Mouse (Mus musculus): ENCODE results near the gene Aup1.

The Aup1 gene

GRCm38 (mm10) chr6:83054074-83054851 is at the start of gene Aup1:
Aup1 (plus strand) TSS chr6:83054521.
- peak; percentile 93 to 96 for DNase-seq (ENCODE audit: low spot score in 2 of 2)

- peak in 1 of 2 experiments; percentile 41 for DNase-seq (ENCODE audit: low spot score in 2 of 2)
Measured at GRCm38 (mm10) chr6:83004872-83005271, 49.4 kb upstream of the Aup1 start.

GRCm38 (mm10) chr6:83005444-83006011 is 48.8 kb upstream of the Aup1 start:
- no peak for DNase-seq (ENCODE audit: low spot score in 2 of 2)

- no peak for DNase-seq (ENCODE audit: low spot score in 2 of 2)
Measured at GRCm38 (mm10) chr6:83006114-83006513, 48.2 kb upstream of the Aup1 start.

- DNase-seq (ENCODE audit: low spot score in 2 of 2): peak; percentile 18 to 21
Measured at GRCm38 (mm10) chr6:83008659-83009058, 45.7 kb upstream of the Aup1 start.

- DNase-seq (ENCODE audit: low spot score in 2 of 2): peak; percentile 24 to 34
Measured at GRCm38 (mm10) chr6:83010010-83010409, 44.3 kb upstream of the Aup1 start.

- DNase-seq (ENCODE audit: low spot score in 2 of 2): no peak
Measured at GRCm38 (mm10) chr6:83011255-83011654, 43.1 kb upstream of the Aup1 start.

- no peak for DNase-seq (ENCODE audit: low spot score in 2 of 2)
Measured at GRCm38 (mm10) chr6:83011756-83012155, 42.6 kb upstream of the Aup1 start.

GRCm38 (mm10) chr6:83013444-83013843 is 40.9 kb upstream of the Aup1 start:
- peak; percentile 36 to 42 for DNase-seq (ENCODE audit: low spot score in 2 of 2)

- no peak for DNase-seq (ENCODE audit: low spot score in 2 of 2)
Measured at GRCm38 (mm10) chr6:83014482-83015466, 39.5 kb upstream of the Aup1 start.

- DNase-seq (ENCODE audit: low spot score in 2 of 2): no peak
Measured at GRCm38 (mm10) chr6:83015749-83016148, 38.6 kb upstream of the Aup1 start.

- DNase-seq (ENCODE audit: low spot score in 2 of 2): no peak
Measured at GRCm38 (mm10) chr6:83017190-83017589, 37.1 kb upstream of the Aup1 start.

GRCm38 (mm10) chr6:83019044-83019443 is 35.3 kb upstream of the Aup1 start:
- DNase-seq (ENCODE audit: low spot score in 2 of 2): no peak

- DNase-seq (ENCODE audit: low spot score in 2 of 2): no peak
Measured at GRCm38 (mm10) chr6:83020121-83020520, 34.2 kb upstream of the Aup1 start.

GRCm38 (mm10) chr6:83020836-83021593 is 33.3 kb upstream of the Aup1 start:
- DNase-seq (ENCODE audit: low spot score in 2 of 2): no peak

- no peak for DNase-seq (ENCODE audit: low spot score in 2 of 2)
Measured at GRCm38 (mm10) chr6:83023008-83023407, 31.3 kb upstream of the Aup1 start.

GRCm38 (mm10) chr6:83023786-83024185 is 30.5 kb upstream of the Aup1 start:
- DNase-seq (ENCODE audit: low spot score in 2 of 2): no peak

- no peak for DNase-seq (ENCODE audit: low spot score in 2 of 2)
Measured at GRCm38 (mm10) chr6:83024421-83024820, 29.9 kb upstream of the Aup1 start.

GRCm38 (mm10) chr6:83025221-83025620 is 29.1 kb upstream of the Aup1 start:
- no peak for DNase-seq (ENCODE audit: low spot score in 2 of 2)

- DNase-seq (ENCODE audit: low spot score in 2 of 2): no peak
Measured at GRCm38 (mm10) chr6:83027293-83027692, 27.0 kb upstream of the Aup1 start.

GRCm38 (mm10) chr6:83027706-83028105 is 26.6 kb upstream of the Aup1 start:
- no peak for DNase-seq (ENCODE audit: low spot score in 2 of 2)
